Mouse (Mus musculus) common myeloid progenitor, adult 5-6 weeks (primary cell): ENCODE data around the gene Dgkq. TPM values are rescaled to one million over a fixed set of nuclear protein-coding genes. Genes with fewer than 3 reads are reported as not detected.
"Not testable (repeated sequence)": the region's sequence is repeated elsewhere in the genome, so short reads cannot be mapped to it uniquely, and the experiment has no call there.

ENCODE experiments used
- ATAC-seq: replicated peaks from 2 replicates; pipeline ENCODE4 v1.8.0; 2016; ENCODE audit warnings: low read depth, mild to moderate bottlenecking, moderate TSS enrichment, inconsistent platforms; ENCODE audit not compliant: poor library complexity, severe bottlenecking
- total RNA-seq: library from RNA; stranded (forward); fragments of 200-1000, 187-1606 nt; gene quantifications from 2 replicates; pipeline ENCODE4 v1.2.3, GENCODE M21; 2017

The Dgkq gene
- total RNA-seq, 1 experiment from 2014 or later = 6.2 TPM

GRCm38 (mm10) chr5:108657406-108657805 is 12.1 kb downstream of the Dgkq start:
- ATAC-seq = no peak

- ATAC-seq = no peak
Measured at GRCm38 (mm10) chr5:108655891-108656650, 13.4 kb downstream of the Dgkq start.

GRCm38 (mm10) chr5:108655381-108655780 is 14.1 kb downstream of the Dgkq start:
- no peak for ATAC-seq

GRCm38 (mm10) chr5:108654444-108654990 is 15.0 kb downstream of the Dgkq start:
- ATAC-seq = no peak

GRCm38 (mm10) chr5:108653341-108653740 is 16.1 kb downstream of the Dgkq start:
- ATAC-seq = no peak

- ATAC-seq = peak; percentile 81
Measured at GRCm38 (mm10) chr5:108651823-108652222, 17.6 kb downstream of the Dgkq start.

- ATAC-seq = no peak
Measured at GRCm38 (mm10) chr5:108651136-108651720, 18.2 kb downstream of the Dgkq start.

GRCm38 (mm10) chr5:108650341-108650740 is 19.1 kb downstream of the Dgkq start:
- no peak for ATAC-seq

GRCm38 (mm10) chr5:108648937-108649576 is 20.4 kb downstream of the Dgkq start:
- no peak for ATAC-seq

- ATAC-seq = no peak
Measured at GRCm38 (mm10) chr5:108647820-108648465, 21.5 kb downstream of the Dgkq start.

GRCm38 (mm10) chr5:108647311-108647710 is 22.2 kb downstream of the Dgkq start:
- no peak for ATAC-seq

GRCm38 (mm10) chr5:108646343-108646660 is 23.2 kb downstream of the Dgkq start:
- no peak for ATAC-seq

- no peak for ATAC-seq
Measured at GRCm38 (mm10) chr5:108645651-108646342, 23.7 kb downstream of the Dgkq start.

- ATAC-seq = no peak
Measured at GRCm38 (mm10) chr5:108643674-108644073, 25.8 kb downstream of the Dgkq start.

- peak; percentile 74 for ATAC-seq
Measured at GRCm38 (mm10) chr5:108636172-108636571, 33.3 kb downstream of the Dgkq start.

GRCm38 (mm10) chr5:108634088-108634487 is 35.4 kb downstream of the Dgkq start:
- ATAC-seq = not testable (repeated sequence)

GRCm38 (mm10) chr5:108633676-108634075 is 35.8 kb downstream of the Dgkq start:
- ATAC-seq = no peak

GRCm38 (mm10) chr5:108629634-108630483 is 39.6 kb downstream of the Dgkq start, which contains the start of the genes Gak and Tmem175:
Gene Gak, minus strand, starts transcription at chr5:108629755.
Gene Tmem175, plus strand, starts transcription at chr5:108629770.
- ATAC-seq = peak; percentile 93
